Comparison of ENCODE assay signal across 9 mouse cellular contexts in the genomic region with DNA sequence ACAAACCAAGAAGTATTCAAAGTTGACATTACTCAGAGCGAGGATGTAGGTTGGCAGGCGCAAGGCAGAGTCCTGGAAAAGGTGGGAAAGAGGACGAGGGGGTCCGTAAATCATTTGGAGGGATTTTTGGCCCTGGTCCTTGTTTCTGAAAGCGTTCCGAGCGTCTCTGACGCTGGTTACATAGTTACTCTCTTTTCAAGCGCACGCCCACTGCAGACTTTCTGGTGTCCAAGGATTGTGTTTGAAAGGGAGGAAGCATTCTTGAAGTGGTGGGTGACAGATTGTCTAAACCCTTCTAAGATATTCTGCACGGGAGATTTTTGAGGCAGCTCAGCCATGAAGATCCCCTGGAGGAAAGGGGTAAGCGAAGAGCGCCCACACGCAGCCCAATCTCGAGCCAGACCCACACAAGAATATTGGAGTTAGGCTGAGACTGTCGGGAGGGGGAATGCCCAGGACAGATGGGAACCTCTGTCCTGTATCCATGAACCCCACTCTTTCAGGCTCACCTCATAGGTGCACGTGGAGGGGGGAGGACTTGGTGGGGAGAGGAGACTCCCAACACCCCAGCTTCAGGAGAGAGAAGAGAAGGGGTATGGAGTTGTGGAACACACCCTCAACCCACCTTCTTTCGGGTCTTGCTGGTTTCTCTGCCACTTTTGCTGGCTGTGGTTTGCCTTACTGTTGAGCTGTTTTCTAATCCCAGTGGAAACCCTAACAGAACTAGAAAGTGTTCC. TPM values are rescaled to one million over a fixed set of nuclear protein-coding genes. Genes with fewer than 3 reads are reported as not detected.
DNase-seq lines count a peak whose midpoint lies in the region; ATAC-seq and TF ChIP-seq lines count a peak whose summit lies in the region.
"Had no signal": no experiment of that assay in that cellular context is flagged by ENCODE, and none has a peak within 500 bp of the region (broad histone marks: within the 10 kb centered on the region; RNA-seq: fewer than 3 reads in every experiment).

No protein-coding gene starts in this region.

- no peak overlapping the region for H3K27ac ChIP-seq in heart, embryonic 16.5 days (ENCODE audit: low read length)
- no peak overlapping the region for H3K27ac ChIP-seq in heart, adult 2 months
- H3K27ac ChIP-seq in forebrain, embryonic 16.5 days (ENCODE audit: low read length), result no peak overlapping the region

- no peak for TF ChIP-seq CTCF in heart, adult 2 months (IDR thresholded peaks at IDR 0.05)

- H3K9ac ChIP-seq in heart, embryonic 16.5 days (ENCODE audit: low read length), result no peak overlapping the region
- no peak overlapping the region for H3K9ac ChIP-seq in heart, adult 2 months (ENCODE audit: low read depth, low read length)
- H3K9ac ChIP-seq in forebrain, embryonic 16.5 days (replicated peaks; ENCODE audit: low read depth, low read length), result no peak overlapping the region

- TF ChIP-seq POLR2A in heart, adult 2 months (IDR thresholded peaks at IDR 0.05; ENCODE audit: insufficient read depth, low read depth, low read length), result no peak

- TF ChIP-seq EP300 in heart, adult 2 months (IDR thresholded peaks at IDR 0.05; ENCODE audit: insufficient read depth, low read depth, low read length), result no peak

- no peak for DNase-seq in heart, adult 2 months
- DNase-seq in embryo, embryonic 9.5 days (ENCODE audit: extremely low spot score), result peak; percentile 17
- peak; percentile 81 for DNase-seq in lung, postnatal 10 days
- DNase-seq in cerebellum, postnatal 14 days, result no peak
- no peak for DNase-seq in cerebellum, adult 11-12 months
- DNase-seq in layer of hippocampus, adult 9-11 months, result no peak

- H3K36me3 ChIP-seq in heart, embryonic 16.5 days (ENCODE audit: control insufficient read depth, insufficient read depth), result no peaks in the 10 kb centered on the region
- no peaks in the 10 kb centered on the region for H3K36me3 ChIP-seq in heart, adult 2 months (ENCODE audit: control insufficient read depth, insufficient read depth, low read length)
- H3K36me3 ChIP-seq in forebrain, embryonic 16.5 days (ENCODE audit: control insufficient read depth, insufficient read depth), result no peaks in the 10 kb centered on the region

- peaks cover 94% of the 10 kb centered on the region for H3K27me3 ChIP-seq in heart, embryonic 16.5 days (ENCODE audit: control insufficient read depth, insufficient read depth, low read length)
- H3K27me3 ChIP-seq in heart, adult 2 months (ENCODE audit: control insufficient read depth, insufficient read depth, low read length), result peaks cover 18% of the 10 kb centered on the region
- H3K27me3 ChIP-seq in forebrain, embryonic 16.5 days (replicated peaks; ENCODE audit: control insufficient read depth, insufficient read depth, low read length), result peaks cover 86% of the 10 kb centered on the region

- ATAC-seq in heart, embryonic 16.5 days (replicated peaks; ENCODE audit: extremely low read depth, insufficient read depth, low FRiP score), result no peak; the same call in 1 of the 2 replicates
- no peak for ATAC-seq in forebrain, embryonic 16.5 days
- ATAC-seq: activated CD4-positive, CD25-positive, alpha-beta regulatory T cell, adult 4 months had no signal

- peak overlapping the region; percentile 45 for H3K4me3 ChIP-seq in heart, embryonic 16.5 days (ENCODE audit: low read length)
- no peak overlapping the region for H3K4me3 ChIP-seq in heart, adult 2 months
- H3K4me3 ChIP-seq in forebrain, embryonic 16.5 days (replicated peaks; ENCODE audit: low read length), result no peak overlapping the region

- H3K79me2 ChIP-seq in heart, adult 2 months (replicated peaks; ENCODE audit: control insufficient read depth, insufficient read depth, low read length), result no peaks in the 10 kb centered on the region

- intact Hi-C loops in heart, adult 2 months (cut with DNase I), result loop anchor here (1.0 to 5.0 kb wide), 4 partner anchors 412 to 727 kb away; no protein-coding TSS in a partner anchor

- peak overlapping the region; percentile 68; the same call in 1 of the 2 replicates for H3K4me2 ChIP-seq in heart, embryonic 16.5 days (ENCODE audit: low read depth, low read length)
- peak overlapping the region; percentile 67; the same call in 1 of the 2 replicates for H3K4me2 ChIP-seq in forebrain, embryonic 16.5 days (ENCODE audit: low read length)

- 3% methylated on average over 18 of the region's 18 CpGs for WGBS in heart, embryonic 16.5 days
- WGBS in heart, adult 2 months, result 8% methylated on average over 18 of the region's 18 CpGs
- 3% methylated on average over 18 of the region's 18 CpGs for WGBS in forebrain, embryonic 16.5 days

- no peaks in the 10 kb centered on the region for H3K9me3 ChIP-seq in heart, embryonic 16.5 days (replicated peaks; ENCODE audit: control insufficient read depth, low read length)
- no peaks in the 10 kb centered on the region for H3K9me3 ChIP-seq in forebrain, embryonic 16.5 days (ENCODE audit: control insufficient read depth, low read length)

- H3K4me1 ChIP-seq in heart, embryonic 16.5 days (ENCODE audit: control insufficient read depth, insufficient read depth, low read length), result peaks cover 9% of the 10 kb centered on the region
- H3K4me1 ChIP-seq in heart, adult 2 months (ENCODE audit: control insufficient read depth, insufficient read depth, low read length), result no peaks in the 10 kb centered on the region
- peaks cover 13% of the 10 kb centered on the region for H3K4me1 ChIP-seq in forebrain, embryonic 16.5 days (replicated peaks; ENCODE audit: control insufficient read depth, insufficient read depth, low read length)

RNA-seq across cellular contexts. Expression of a gene that starts 6.5 kb away (rescaled TPM):
- polyA plus RNA-seq in heart, embryonic 16.5 days (2015; fragmentation: Nextera tagmentation; extraction: Ambion mirVana), result 0.22 and 1.6 TPM in 2 replicates
- total RNA-seq in heart, adult 2 months (2021), result under 1 TPM in 1 of 2 experiments, not detected in 1; 0.10 TPM
- polyA plus RNA-seq in heart, adult 2 months (2012; rRNA removed), result 0.09 and 0.27 TPM in 2 replicates
- polyA plus RNA-seq in forebrain, embryonic 16.5 days (2015; fragmentation: Nextera tagmentation; extraction: Ambion mirVana), result 4.3 and 5.0 TPM in 2 replicates
- polyA plus RNA-seq: activated CD4-positive, CD25-positive, alpha-beta regulatory T cell, adult 4 months had no signal

RNA-seq across cellular contexts. Expression of a gene that starts 60.0 kb away (rescaled TPM):
- not detected in 2 replicates for polyA plus RNA-seq in heart, embryonic 16.5 days (2015; fragmentation: Nextera tagmentation; extraction: Ambion mirVana)
- total RNA-seq in heart, adult 2 months (2021), result under 1 TPM in 1 of 2 experiments, not detected in 1; 0.08 TPM
- not detected in 2 replicates for polyA plus RNA-seq in heart, adult 2 months (2012; rRNA removed)
- not detected in 2 replicates for polyA plus RNA-seq in forebrain, embryonic 16.5 days (2015; fragmentation: Nextera tagmentation; extraction: Ambion mirVana)
- polyA plus RNA-seq: activated CD4-positive, CD25-positive, alpha-beta regulatory T cell, adult 4 months had no signal

Comparison
In these comparisons a context has a peak if more than half of its experiments do, and no peak if none do; other contexts are left out.
1. DNase-seq: peak in embryo, embryonic 9.5 days (single experiment) and lung, postnatal 10 days (single experiment); none in heart, adult 2 months (0 of 2), cerebellum, postnatal 14 days (0 of 2), cerebellum, adult 11-12 months (single experiment) and layer of hippocampus, adult 9-11 months (single experiment).